Mouse (Mus musculus): ENCODE data around the gene Ctsa.

DNA sequence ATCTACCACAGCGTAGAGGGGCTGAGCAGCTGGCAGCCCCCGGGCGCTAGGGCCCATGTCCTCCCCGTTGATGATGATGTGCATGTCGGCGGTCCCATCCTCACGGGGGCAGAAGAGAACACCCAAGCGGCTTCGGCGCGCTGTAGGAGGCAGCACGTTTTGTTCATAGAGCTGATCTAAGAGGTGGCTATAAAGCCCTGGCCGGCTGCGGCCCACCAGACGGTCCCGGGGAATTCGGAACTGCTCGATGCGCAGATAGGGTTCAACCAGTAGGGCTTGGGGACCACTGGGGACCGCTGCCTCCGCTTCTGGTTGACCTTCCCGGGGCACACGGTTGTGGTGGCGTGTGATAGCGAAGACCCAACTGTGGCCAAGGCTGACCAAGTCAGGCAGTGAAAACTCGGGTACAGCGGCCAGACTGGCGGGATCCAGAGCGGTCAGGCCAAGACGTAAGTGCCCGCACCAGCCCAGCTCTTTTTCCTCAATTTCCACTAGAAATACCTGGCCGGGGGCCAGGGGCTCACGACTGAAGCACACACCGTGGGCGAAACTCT, at the start of gene Ctsa:
- TF ChIP-seq GATA1 (IDR thresholded peaks at IDR 0.05; ENCODE audit: low read length) (no peak), TAL1 (IDR thresholded peaks at IDR 0.05; ENCODE audit: low read length) (no peak)

Measured in erythroblast, embryonic 14.5 days (primary cell).